Mouse (Mus musculus): Measurements from ENCODE around the gene Dpysl5. TPM values are rescaled to one million over a fixed set of nuclear protein-coding genes. Genes with fewer than 3 reads are reported as not detected.

The Dpysl5 gene
- 0.25 and 0.65 TPM in 2 replicates for polyA plus RNA-seq (2012; ENCODE audit: low replicate concordance)

DNA sequence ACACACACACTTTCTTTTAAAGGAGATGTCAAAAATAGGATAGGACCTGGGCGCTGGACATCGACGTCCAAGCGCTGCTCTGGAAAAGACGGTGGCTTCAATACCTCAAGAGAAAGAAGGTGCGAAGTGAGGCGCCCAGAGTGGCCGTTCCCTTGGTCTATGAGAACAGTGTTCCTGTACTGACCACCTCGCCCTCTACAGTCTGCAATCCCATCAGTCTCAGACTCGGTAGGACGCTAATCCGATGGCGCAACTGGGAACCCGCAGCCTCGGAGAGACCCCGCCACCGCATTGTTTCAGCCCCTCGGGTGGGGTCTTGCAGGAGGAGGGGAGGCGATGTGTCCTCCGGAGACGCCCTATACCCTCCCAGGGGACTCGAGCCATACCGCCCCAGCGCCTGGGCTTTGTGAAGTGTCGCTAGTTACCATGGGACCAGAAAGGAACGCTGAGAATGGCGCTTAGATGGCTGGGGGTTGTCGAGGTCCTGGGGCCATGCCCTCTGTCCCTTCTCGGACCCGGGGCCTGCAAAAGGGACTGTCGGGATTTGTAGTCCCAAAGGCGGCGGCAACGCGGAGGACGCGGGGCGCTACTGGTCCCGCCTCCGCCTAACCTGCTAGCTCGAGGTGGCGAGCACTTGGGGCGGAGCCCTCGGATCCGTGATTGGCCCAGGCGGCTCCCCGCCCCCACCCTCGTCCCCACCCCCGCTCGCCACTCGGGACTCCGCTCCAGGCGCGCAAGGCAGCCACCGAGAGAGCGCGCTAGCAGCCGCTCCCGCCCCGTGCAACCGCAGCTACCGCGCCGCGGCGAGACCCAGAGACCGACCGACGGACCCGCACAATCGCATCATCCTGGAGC lies at the start of gene Dpysl5:
Gene Dpysl5 (plus strand): TSS at position 418 of the 855 bp plus-strand sequence.

DNA sequence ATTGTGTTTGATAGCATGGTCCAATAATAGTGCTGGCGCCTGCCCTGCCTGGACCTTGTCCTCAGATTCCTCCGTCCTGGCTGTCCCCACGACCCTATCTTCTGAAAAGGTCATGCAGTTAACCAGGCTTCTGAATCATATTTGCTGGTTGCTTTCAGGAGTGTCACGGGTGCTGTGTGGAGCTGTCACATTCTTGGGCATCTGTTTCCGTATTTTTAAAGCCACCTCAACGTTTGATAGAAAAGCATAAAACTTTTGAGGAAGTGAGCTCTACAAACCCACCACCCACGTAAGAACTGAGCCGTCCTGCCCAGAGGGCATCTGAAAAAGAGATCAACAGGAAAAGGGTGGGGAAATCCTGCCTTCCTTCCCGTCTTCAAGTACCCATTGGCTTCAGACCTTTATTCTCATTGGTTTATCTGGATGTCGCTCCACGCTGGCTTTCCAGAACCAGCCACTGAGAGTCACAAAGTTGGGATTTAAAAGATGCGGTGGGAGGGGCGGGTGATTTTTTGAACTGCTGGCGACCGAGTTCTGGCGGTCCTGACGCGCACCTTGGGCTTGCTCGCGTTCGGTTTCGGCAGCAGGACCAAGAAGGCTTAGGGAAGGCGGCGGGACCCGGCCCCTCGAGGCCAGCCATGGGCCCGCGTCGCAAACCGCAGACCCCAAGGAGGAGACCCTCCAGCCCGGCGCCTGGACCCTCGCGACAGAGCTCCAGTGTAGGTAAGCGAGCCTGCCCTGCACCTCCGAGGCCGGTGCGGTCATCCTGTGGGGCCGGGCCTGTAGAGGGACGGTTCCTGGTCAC lies 44.8 kb upstream of the Dpysl5 start, which contains the start of gene Cenpa:
Gene Cenpa (plus strand): TSS at position 387 of the 805 bp plus-strand sequence.

DNA sequence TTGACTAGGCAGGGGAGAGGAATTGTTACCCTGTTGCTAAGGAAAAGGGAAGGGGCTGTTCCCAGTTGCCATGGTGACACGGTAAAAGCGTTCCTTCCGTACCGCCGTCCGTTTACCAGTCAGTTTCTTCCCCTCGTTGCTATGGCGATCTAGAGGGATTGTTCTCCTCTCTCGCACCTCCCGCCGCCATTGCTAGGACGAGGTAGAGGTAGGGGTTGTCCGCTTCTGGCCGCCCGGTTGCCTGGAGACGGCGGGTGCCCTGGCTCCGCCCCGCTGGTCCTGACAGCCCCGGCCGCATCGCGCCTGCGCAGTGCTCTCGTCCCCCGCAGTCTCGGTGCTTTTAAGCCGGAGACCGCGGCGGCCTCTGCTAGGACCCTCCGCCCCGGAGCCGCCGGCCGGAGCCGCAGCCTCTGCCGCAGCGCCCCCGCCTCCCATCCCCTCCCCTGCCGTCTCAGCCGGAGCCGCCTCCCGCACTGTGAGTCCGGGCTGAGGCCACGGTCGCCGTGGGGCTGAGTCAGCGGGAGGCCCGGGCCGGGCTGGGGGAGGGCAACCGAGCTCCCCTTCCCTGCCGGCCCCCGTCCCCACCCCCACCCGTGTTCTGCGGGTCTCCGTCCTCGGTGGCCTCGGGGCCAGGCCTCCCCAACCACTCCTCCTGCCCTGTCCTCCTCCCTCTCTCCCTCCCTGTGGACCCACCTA lies 103.2 kb downstream of the Dpysl5 start, which contains the start of gene Mapre3:
Gene Mapre3 (plus strand): TSS at position 218 of the 696 bp plus-strand sequence.

Other genes with a start within 250 kb of the Dpysl5 start
- 0.04 and 0.10 TPM in 2 replicates for gene Otof, start 249.6 kb upstream of the Dpysl5 start, polyA plus RNA-seq (2012; ENCODE audit: low replicate concordance)
- gene 1700001C02Rik, start 245.5 kb upstream of the Dpysl5 start, polyA plus RNA-seq (2012; ENCODE audit: low replicate concordance), result not detected in 2 replicates
- gene Cib4, start 165.7 kb upstream of the Dpysl5 start, polyA plus RNA-seq (2012; ENCODE audit: low replicate concordance), result not detected in 2 replicates
- 0.28 and 0.60 TPM in 2 replicates for gene Kcnk3, start 123.4 kb upstream of the Dpysl5 start, polyA plus RNA-seq (2012; ENCODE audit: low replicate concordance)
- gene Slc35f6, start 63.6 kb upstream of the Dpysl5 start, polyA plus RNA-seq (2012; ENCODE audit: low replicate concordance), result 17.5 and 27.8 TPM in 2 replicates
- gene Cenpa, start 44.8 kb upstream of the Dpysl5 start, polyA plus RNA-seq (2012; ENCODE audit: low replicate concordance), result 109 and 110 TPM in 2 replicates
- gene Mapre3, start 103.1 kb downstream of the Dpysl5 start, polyA plus RNA-seq (2012; ENCODE audit: low replicate concordance), result 23.5 and 47.1 TPM in 2 replicates
- gene Tmem214, start 156.4 kb downstream of the Dpysl5 start, polyA plus RNA-seq (2012; ENCODE audit: low replicate concordance), result 22.1 and 33.5 TPM in 2 replicates
- 47.8 and 117 TPM in 2 replicates for gene Agbl5, start 177.1 kb downstream of the Dpysl5 start, polyA plus RNA-seq (2012; ENCODE audit: low replicate concordance)
- gene Ost4, start 196.2 kb downstream of the Dpysl5 start, polyA plus RNA-seq (2012; ENCODE audit: low replicate concordance), result 69.0 and 88.1 TPM in 2 replicates
- 7.6 and 9.2 TPM in 2 replicates for gene Emilin1, start 201.8 kb downstream of the Dpysl5 start, polyA plus RNA-seq (2012; ENCODE audit: low replicate concordance)
- 16.9 and 28.2 TPM in 2 replicates for gene Khk, start 209.9 kb downstream of the Dpysl5 start, polyA plus RNA-seq (2012; ENCODE audit: low replicate concordance)
- gene Cgref1, start 234.0 kb downstream of the Dpysl5 start, polyA plus RNA-seq (2012; ENCODE audit: low replicate concordance), result not detected in 2 replicates
- gene Preb, start 248.8 kb downstream of the Dpysl5 start, polyA plus RNA-seq (2012; ENCODE audit: low replicate concordance), result 69.0 and 140 TPM in 2 replicates